Mouse (Mus musculus): Measurements from ENCODE around the gene Atp5mpl.

GRCm38 (mm10) chr12:111981831-111982230 lies 15.1 kb upstream of the Atp5mpl start:
- no peak for TF ChIP-seq POLR2A (IDR thresholded peaks at IDR 0.05; ENCODE audit: low read depth, low read length)
- no peak for TF ChIP-seq CTCF (IDR thresholded peaks at IDR 0.05; ENCODE audit: extremely low read depth, insufficient read depth, insufficient read length, insufficient replicate concordance)

Data from spleen, adult 2 months (tissue).